Mouse (Mus musculus) Patski (cell line): Measurements from ENCODE around the gene Rgl2. TPM values are rescaled to one million over a fixed set of nuclear protein-coding genes. Genes with fewer than 3 reads are reported as not detected.

ENCODE experiments used
- ATAC-seq: fragments of 100-300 bp; one replicate; pipeline ENCODE4 v1.8.0; 2021
- CTCF ChIA-PET: fragments of 350-600 bp; sonication (Branson Sonifier 250); formaldehyde crosslinking; loops from one replicate; lab custom pipeline; 2022; ENCODE audit warnings: inconsistent platforms; lab: Charles Lee
- POLR2A ChIA-PET: fragments of 350-600 bp; sonication (Branson Sonifier 250); formaldehyde crosslinking; loops from one replicate; lab custom pipeline; 2022; ENCODE audit warnings: antibody characterized with exemption, inconsistent platforms; lab: Charles Lee
- DNase-seq: peaks from one replicate; pipeline ENCODE4 v3.0.0-alpha.2; 2011; ENCODE audit warnings: low read depth, low spot score
- H3K27me3 ChIP-seq: fragments of 371-371 bp; one replicate; pipeline ENCODE4 v1.5.1; 2021
- CTCF ChIP-seq: fragments of 100-300 bp; IDR thresholded peaks from one replicate; pipeline ENCODE4 v1.5.1; 2021
- in situ Hi-C: fragments of 300-500 bp; cut with MboI; formaldehyde crosslinking; loops from 3 replicates; pipeline ENCODE4 v1.11.1; 2018; ENCODE audit warnings: low pct_unique_long_range_greater_than_20kb, mixed read lengths
- polyA plus RNA-seq: library from polyadenylated mRNA; unstranded; gene quantifications from one replicate; pipeline ENCODE4 v1.2.3, GENCODE M21; 2021

Rgl2 gene
- polyA plus RNA-seq, 1 experiment from 2014 or later, result 59.6 TPM

DNA sequence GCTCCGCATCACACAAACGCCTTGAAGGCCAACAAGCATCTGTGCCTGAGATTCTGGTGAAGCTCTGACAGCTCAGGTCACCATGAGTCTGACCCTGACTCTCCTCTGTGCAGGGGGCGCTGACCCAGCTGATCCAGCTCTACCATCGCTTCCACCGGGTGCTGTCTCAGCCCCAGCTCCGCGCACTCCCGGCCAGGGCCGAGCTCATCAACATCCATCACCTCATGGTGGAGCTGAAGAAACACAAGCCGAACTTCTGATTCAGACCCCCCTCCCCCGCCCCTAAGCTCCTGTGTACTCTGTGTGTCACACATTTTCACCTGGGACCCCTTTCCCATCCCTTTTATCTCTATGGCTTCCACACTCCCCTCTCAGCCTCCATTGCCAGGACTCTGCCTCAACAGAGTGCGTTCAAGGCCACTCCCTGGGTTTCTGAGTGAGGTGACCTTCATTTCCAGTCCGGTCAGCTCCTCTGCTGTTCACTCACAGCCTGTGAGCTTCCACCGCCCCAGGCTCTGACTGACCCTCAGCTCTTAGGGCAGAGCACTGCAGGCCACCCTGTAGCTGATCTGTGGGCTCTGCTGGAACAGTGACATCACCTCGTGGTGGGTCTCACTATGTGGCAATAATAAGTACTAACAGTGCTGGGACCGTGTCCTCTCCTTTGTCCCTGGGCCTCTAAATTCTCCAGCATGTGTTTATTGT, 36.7 kb downstream of the Rgl2 start:
- DNase-seq (no peak), ATAC-seq (no peak)
- in situ Hi-C loops, result loop anchor here (5.0 to 10.0 kb wide), 2 partner anchors 36 to 1339 kb away; partner anchors contain the start of gene H2-K1
- no peak for TF ChIP-seq CTCF
- POLR2A ChIA-PET, result no interaction called here
- CTCF ChIA-PET, result interaction anchor here (0.9 to 1.1 kb wide), 3 partner anchors 8 to 26 kb away, joined by 3 to 4 read pairs (median 4); no protein-coding TSS in a partner anchor
- no peaks in the 10 kb centered on the region for H3K27me3 ChIP-seq

DNA sequence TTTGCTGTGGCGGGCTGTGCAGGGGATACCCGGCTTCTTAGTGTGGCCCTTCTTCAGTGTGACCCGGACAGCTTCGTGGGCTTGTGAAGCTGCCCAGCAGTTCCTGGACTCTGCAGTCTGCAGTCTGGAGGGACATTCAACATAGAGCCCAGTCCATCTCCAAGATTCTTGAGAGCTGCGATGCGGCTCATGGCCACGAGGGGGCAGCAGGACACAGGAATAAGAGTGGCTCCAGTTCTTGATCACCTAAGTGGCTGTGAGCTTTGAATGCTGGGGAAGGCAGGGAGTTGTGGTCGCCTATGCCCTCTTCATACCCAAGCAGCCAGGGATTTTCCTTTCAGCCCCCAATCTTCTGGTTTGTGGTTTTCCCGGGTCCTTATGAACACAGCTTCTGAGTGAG, 39.1 kb downstream of the Rgl2 start:
- CTCF ChIA-PET, result interaction anchor here (0.6 to 3.2 kb wide), 5 partner anchors 10 to 35 kb away, joined by 3 to 37 read pairs (median 4); no protein-coding TSS in a partner anchor
- ATAC-seq (peak; percentile 72), DNase-seq (no peak)
- in situ Hi-C loops, result loop anchor here (5.0 to 10.0 kb wide), 2 partner anchors 34 to 1336 kb away; partner anchors contain the start of gene H2-K1
- POLR2A ChIA-PET, result no interaction called here
- no peaks in the 10 kb centered on the region for H3K27me3 ChIP-seq
- no peak for TF ChIP-seq CTCF

- ChIA-PET POLR2A (no interaction called here), CTCF (interaction anchor here (1.2 to 3.2 kb wide), 4 partner anchors 12 to 35 kb away, joined by 3 to 37 read pairs (median 6); no protein-coding TSS in a partner anchor)
- H3K27me3 ChIP-seq, result no peaks in the 10 kb centered on the region
- peak; percentile 36 for ATAC-seq
- DNase-seq, result no peak
- in situ Hi-C loops, result loop anchor here (5.0 to 10.0 kb wide), 2 partner anchors 33 to 1336 kb away; partner anchors contain the start of gene H2-K1
- peak; percentile 55 for TF ChIP-seq CTCF
Measured at GRCm38 (mm10) chr17:33968927-33969326, 39.6 kb downstream of the Rgl2 start.

DNA sequence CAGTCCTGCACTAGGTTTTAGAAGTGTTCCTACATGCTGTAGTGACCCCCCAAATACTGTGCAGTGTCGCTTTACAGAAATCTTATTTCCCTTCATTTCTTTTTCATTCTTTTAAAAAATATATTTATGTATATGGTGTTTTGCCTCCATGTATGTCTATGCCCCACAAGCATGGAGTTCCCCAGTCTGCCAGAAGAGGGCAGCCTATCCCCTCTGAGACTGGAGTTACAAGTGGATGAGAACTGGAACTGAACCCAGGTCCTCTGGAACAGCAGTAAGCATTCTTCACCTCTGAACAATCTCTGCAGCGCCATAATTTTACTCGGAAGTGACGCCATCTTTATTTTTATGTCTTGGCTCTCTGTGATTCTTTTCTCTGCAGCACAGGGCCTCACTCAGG, 40.1 kb downstream of the Rgl2 start:
- no peak for TF ChIP-seq CTCF
- CTCF ChIA-PET, result interaction anchor here (1.2 to 3.2 kb wide), 4 partner anchors 13 to 34 kb away, joined by 3 to 37 read pairs (median 6); no protein-coding TSS in a partner anchor
- POLR2A ChIA-PET, result no interaction called here
- DNase-seq (no peak), ATAC-seq (no peak)
- H3K27me3 ChIP-seq, result no peaks in the 10 kb centered on the region
- in situ Hi-C loops, result loop anchor here (5.0 to 10.0 kb wide), 2 partner anchors 33 to 1335 kb away; partner anchors contain the start of gene H2-K1

DNA sequence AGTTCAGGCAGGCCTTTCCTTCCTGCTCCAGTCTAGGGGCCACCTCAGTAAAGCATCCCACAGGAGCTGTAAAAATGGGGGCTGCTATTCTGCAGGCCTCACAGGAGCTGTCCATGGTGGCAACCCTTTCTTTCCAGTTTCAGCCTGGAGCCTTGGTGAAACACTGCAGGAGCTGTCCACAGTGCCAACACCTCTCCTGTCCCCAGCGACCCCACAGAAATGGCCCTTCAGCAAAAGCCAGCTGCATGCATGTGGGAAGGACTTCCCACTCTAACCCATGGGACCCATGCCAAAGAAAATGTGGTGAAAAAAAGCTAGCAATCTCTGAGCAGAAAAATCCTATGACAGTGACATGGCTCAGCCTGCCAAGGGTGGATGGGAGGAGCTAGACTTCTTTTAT, 43.3 kb downstream of the Rgl2 start:
- ATAC-seq, result no peak
- DNase-seq, result no peak
- ChIA-PET POLR2A (interaction anchor here (1.1 to 1.2 kb wide), 2 partner anchors 16 to 31 kb away, joined by 3 read pairs; partner anchors contain the start of gene Rps18), CTCF (interaction anchor here (0.9 to 2.6 kb wide), 5 partner anchors 8 to 82 kb away, joined by 3 to 15 read pairs (median 3); no protein-coding TSS in a partner anchor)
- peaks cover 2% of the 10 kb centered on the region for H3K27me3 ChIP-seq
- in situ Hi-C loops, result loop anchor here (5.0 kb wide), 1 partner anchor 1300 kb away; no protein-coding TSS in a partner anchor
- TF ChIP-seq CTCF, result no peak

- ATAC-seq (no peak), DNase-seq (no peak)
- ChIA-PET POLR2A (interaction anchor here (1.1 kb wide), 1 partner anchor 30 kb away, joined by 3 read pairs; no protein-coding TSS in a partner anchor), CTCF (interaction anchor here (1.1 to 2.6 kb wide), 3 partner anchors 9 to 35 kb away, joined by 3 to 15 read pairs (median 7); no protein-coding TSS in a partner anchor)
- H3K27me3 ChIP-seq, result peaks cover 9% of the 10 kb centered on the region
- in situ Hi-C loops, result loop anchor here (5.0 kb wide), 1 partner anchor 1299 kb away; no protein-coding TSS in a partner anchor
- TF ChIP-seq CTCF, result no peak
Measured at GRCm38 (mm10) chr17:33973572-33973971, 44.2 kb downstream of the Rgl2 start.

DNA sequence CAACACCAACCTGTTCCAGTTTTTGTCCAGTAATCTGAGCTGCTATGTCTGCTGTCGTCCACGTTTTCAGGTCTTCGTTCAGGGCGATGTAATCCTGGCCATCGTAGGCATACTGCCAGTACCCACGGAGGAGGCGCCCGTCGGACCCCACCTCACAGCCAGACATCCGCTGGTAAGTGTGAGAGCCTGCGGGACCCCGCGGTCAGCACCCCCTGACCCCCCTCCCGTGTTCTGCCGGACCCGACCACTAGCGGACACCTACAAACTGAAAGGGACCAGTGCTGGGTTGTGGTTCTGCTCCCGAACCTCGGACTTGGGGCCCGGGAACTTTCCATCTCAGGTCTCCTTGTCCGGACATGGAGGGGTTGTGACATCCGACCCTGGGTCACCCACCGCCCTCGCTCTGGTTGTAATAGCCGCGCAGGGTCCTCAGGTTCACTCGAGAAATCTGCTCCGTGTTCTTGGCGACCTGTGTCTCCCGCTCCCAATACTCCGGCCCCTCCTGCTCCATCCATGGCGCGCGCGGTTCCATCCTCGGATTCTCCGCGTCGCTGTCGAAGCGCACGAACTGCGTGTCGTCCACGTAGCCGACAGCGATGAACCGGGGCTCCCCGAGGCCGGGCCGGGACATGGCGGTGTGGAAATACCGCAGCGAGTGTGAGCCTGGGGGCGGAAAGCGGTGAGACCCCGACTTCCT, 48.7 kb downstream of the Rgl2 start:
- POLR2A ChIA-PET, result no interaction called here
- no peak for ATAC-seq
- no peak for TF ChIP-seq CTCF
- no peak for DNase-seq
- CTCF ChIA-PET, result interaction anchor here (1.0 kb wide), 1 partner anchor 14 kb away, joined by 3 read pairs; no protein-coding TSS in a partner anchor
- peaks cover 9% of the 10 kb centered on the region for H3K27me3 ChIP-seq
- in situ Hi-C loops, result no loop called here

GRCm38 (mm10) chr17:33978631-33979031, 49.3 kb downstream of the Rgl2 start:
- no peak for TF ChIP-seq CTCF
- in situ Hi-C loops, result no loop called here
- ATAC-seq, result peak; percentile 69

DNA sequence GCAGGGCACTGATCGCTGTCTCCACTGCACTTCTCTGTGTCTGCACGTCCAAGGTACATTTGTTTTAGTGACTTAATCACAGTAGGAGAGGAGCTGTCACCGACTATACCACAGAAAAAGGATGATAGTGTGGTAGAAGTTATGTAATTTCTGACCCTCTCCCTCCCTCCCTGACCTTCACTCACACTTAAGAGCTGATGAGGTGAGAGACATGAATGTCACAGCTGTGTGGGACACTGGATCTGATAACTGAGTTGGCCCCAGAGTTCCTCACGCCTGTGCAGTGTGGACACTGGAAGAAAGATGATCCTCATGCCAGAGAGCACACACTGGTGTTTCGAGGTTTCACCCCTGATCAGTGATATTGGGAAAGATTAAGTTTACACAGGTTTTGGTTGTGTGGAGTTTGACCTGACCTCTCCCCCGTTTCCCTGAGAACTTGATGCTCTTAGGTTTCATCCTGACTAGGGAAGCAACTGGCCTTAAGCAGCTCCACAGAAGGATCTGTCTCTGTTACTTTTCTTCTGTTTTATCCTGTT, 50.2 kb downstream of the Rgl2 start:
- peaks cover 18% of the 10 kb centered on the region for H3K27me3 ChIP-seq
- POLR2A ChIA-PET, result no interaction called here
- in situ Hi-C loops, result no loop called here

More at GRCm38 (mm10) chr17:33978631-33979031, 49.3 kb downstream of the Rgl2 start:
- POLR2A ChIA-PET, result no interaction called here
- DNase-seq, result no peak
- H3K27me3 ChIP-seq, result peaks cover 10% of the 10 kb centered on the region
- CTCF ChIA-PET, result interaction anchor here (1.0 kb wide), 1 partner anchor 14 kb away, joined by 3 read pairs; no protein-coding TSS in a partner anchor

More for the DNA sequence above, 50.2 kb downstream of the Rgl2 start:
- DNase-seq (no peak), ATAC-seq (no peak)
- CTCF ChIA-PET, result interaction anchor here (1.8 to 6.2 kb wide), 2 partner anchors 10 to 13 kb away, joined by 7 to 37 read pairs; no protein-coding TSS in a partner anchor
- no peak for TF ChIP-seq CTCF
